Mouse (Mus musculus) liver, embryonic 15.5 days (tissue): Measurements from ENCODE around the gene Fscn2. TPM values are rescaled to one million over a fixed set of nuclear protein-coding genes. Genes with fewer than 3 reads are reported as not detected.
"Not testable (repeated sequence)": the region's sequence is repeated elsewhere in the genome, so short reads cannot be mapped to it uniquely, and the experiment has no call there.

Experiments used
- ATAC-seq: fragments of 200-750 bp; cut with Nextera tagmentation; 2 replicates; pipeline ENCODE4 v1.8.0; 2017; ENCODE audit warnings: moderate number of reproducible peaks, mild to moderate bottlenecking, moderate library complexity; ENCODE audit not compliant: insufficient read depth
- H3K27ac ChIP-seq: fragments of 300-500 bp; sonication (generic); replicated peaks from 2 replicates; pipeline ENCODE4 v1.5.1; 2015; ENCODE audit warnings: mild to moderate bottlenecking, inconsistent platforms
- H3K27me3 ChIP-seq: fragments of 300-500 bp; sonication (generic); 2 replicates; pipeline ENCODE4 v1.6.1; 2015; ENCODE audit warnings: mild to moderate bottlenecking, inconsistent platforms
- H3K36me3 ChIP-seq: fragments of 300-500 bp; sonication (generic); replicated peaks from 2 replicates; pipeline ENCODE4 v1.6.1; 2015; ENCODE audit warnings: moderate library complexity, mild to moderate bottlenecking, inconsistent platforms
- H3K4me1 ChIP-seq: fragments of 300-500 bp; sonication (generic); replicated peaks from 2 replicates; pipeline ENCODE4 v1.6.1; 2015; ENCODE audit warnings: inconsistent platforms
- H3K4me2 ChIP-seq: fragments of 300-500 bp; sonication (generic); 2 replicates; pipeline ENCODE4 v1.6.1; 2015; ENCODE audit warnings: moderate library complexity, mild to moderate bottlenecking, inconsistent platforms
- H3K4me3 ChIP-seq: fragments of 300-500 bp; sonication (generic); replicated peaks from 2 replicates; pipeline ENCODE4 v1.5.1; 2015; ENCODE audit warnings: mild to moderate bottlenecking, inconsistent platforms
- H3K9ac ChIP-seq: fragments of 300-500 bp; sonication (generic); 2 replicates; pipeline ENCODE4 v1.6.1; 2015; ENCODE audit warnings: moderate library complexity, mild to moderate bottlenecking, inconsistent platforms
- H3K9me3 ChIP-seq: fragments of 300-500 bp; sonication (generic); replicated peaks from 2 replicates; pipeline ENCODE4 v1.6.1; 2016; ENCODE audit warnings: inconsistent platforms
- WGBS: fragments of 180-500 bp; shearing (Covaris S2); methylation state at CpG from one replicate; pipeline ENCODE4 v1.1.7; 2015; ENCODE audit warnings: mixed read lengths; ENCODE audit not compliant: insufficient replicate concordance; 5-methylcytosine and 5-hydroxymethylcytosine counted together
- polyA plus RNA-seq: library from polyadenylated mRNA; unstranded; fragments of >200 nt; fragmentation: Nextera tagmentation; extraction: Ambion mirVana; gene quantifications from 2 replicates; pipeline ENCODE4 v1.2.1, GENCODE M21; 2015

Fscn2 gene
- polyA plus RNA-seq, 1 experiment from 2014 or later: not detected

DNA sequence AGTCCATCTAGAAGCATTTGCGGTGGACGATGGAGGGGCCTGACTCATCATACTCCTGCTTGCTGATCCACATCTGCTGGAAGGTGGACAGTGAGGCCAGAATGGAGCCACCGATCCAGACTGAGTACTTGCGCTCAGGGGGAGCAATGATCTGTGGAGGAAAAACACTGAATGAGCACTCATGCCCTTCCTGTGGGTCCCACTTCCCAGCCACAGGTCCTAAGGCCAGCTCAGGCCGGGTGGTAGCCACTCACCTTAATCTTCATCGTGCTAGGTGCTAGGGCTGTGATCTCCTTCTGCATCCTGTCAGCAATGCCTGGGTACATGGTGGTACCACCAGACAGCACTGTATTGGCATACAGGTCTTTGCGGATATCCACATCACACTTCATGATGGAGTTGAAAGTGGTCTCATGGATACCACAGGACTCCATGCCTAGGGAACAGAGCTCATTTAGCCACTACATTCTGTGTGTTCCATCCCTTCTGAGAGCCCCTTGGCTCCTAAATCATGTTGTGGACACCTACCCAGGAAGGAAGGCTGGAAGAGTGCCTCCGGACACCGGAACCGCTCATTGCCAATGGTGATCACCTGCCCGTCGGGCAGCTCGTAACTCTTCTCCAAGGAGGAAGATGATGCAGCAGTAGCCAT lies 14.8 kb upstream of the Fscn2 start:
- Histone ChIP-seq H3K4me3 (peak overlapping the region; percentile 43), H3K27me3 (peaks cover 30% of the 10 kb centered on the region), H3K4me1 (peaks cover 50% of the 10 kb centered on the region), H3K36me3 (peaks cover 17% of the 10 kb centered on the region), H3K4me2 (peak overlapping the region; percentile 54)
- not testable (repeated sequence) for H3K9me3 ChIP-seq, H3K27ac ChIP-seq, ATAC-seq, H3K9ac ChIP-seq
- 61% methylated on average over 11 of the region's 13 CpGs for WGBS

DNA sequence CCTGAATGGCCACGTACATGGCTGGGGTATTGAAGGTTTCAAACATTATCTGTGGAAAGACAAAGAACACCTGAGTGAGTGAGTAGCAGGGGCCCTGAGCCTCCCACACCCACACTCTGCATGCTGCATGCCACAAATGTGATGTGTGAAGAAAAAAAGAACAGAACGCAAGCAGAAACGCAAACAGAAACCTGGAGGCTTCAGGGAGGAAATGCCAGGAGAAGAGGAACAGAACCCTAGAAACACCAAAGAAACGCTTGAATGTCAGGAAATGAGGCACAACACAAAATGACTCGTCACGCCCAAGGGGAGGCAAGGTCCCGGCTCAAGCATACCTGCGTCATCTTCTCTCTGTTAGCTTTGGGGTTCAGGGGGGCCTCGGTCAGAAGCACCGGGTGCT lies 14.0 kb upstream of the Fscn2 start:
- WGBS: 3% methylated on average over 10 of the region's 10 CpGs
- H3K9me3 ChIP-seq: no peaks in the 10 kb centered on the region
- H3K9ac ChIP-seq: peak overlapping the region; percentile 100
- peaks cover 57% of the 10 kb centered on the region for H3K4me1 ChIP-seq
- H3K27me3 ChIP-seq: peaks cover 36% of the 10 kb centered on the region
- H3K4me2 ChIP-seq: peak overlapping the region; percentile 100
- H3K27ac ChIP-seq: peak overlapping the region; percentile 59; the same call in 1 of the 2 replicates
- no peak for ATAC-seq
- H3K36me3 ChIP-seq: peaks cover 17% of the 10 kb centered on the region
- H3K4me3 ChIP-seq: peak overlapping the region; percentile 96

DNA sequence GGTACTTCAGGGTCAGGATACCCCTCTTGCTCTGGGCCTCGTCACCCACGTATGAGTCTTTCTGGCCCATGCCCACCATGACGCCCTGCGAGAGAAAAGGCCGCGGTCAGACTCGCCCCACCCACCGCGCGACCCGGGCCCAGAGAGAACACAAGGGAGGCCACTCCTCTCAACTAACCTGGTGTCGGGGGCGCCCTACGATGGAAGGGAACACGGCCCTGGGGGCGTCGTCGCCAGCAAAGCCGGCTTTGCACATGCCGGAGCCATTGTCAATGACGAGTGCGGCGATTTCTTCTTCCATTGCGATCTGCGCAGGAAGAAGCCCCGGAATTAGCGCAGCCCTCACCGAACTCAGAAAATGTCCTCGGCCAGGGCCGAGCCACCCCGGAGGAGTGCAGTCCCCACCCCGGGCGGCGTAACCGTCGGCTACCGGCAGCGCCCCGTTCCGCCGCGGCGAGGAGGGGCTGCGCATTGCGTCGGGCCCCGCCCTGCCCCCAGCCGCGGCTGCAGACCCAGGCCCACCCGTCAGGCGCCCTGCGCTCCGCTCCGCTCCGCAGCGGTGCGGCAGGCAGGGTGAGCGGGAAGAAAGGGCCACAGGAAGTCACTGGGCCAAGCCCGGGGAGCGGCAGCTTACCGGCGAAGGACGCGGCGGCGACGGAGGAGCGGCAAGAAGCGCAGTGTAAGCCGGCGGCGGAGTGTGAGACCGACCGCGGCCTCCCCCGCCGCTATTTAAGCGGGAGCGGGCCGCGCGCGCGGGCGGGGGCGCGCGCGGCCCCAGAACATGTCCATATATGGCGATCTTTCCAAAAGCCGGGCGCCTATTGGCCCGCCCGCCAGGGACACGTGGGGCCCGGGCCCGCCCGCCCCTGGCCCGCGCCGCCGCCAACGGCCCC lies 13.3 kb upstream of the Fscn2 start, which contains the start of gene Actg1:
Gene Actg1, minus strand, starts transcription at position 752 of the 893 bp plus-strand sequence.
- peak within 1 kb of the TSS; percentile 100 for H3K9ac ChIP-seq
- H3K4me3 ChIP-seq: peak within 1 kb of the TSS; percentile 96
- H3K27ac ChIP-seq: peak within 1 kb of the TSS; percentile 94
- peak within 1 kb of the TSS; percentile 100 for H3K4me2 ChIP-seq
- H3K36me3 ChIP-seq: peaks cover 17% of the 10 kb centered on the region
- H3K4me1 ChIP-seq: peaks cover 64% of the 10 kb centered on the region
- peak; percentile 75 for ATAC-seq
- H3K9me3 ChIP-seq: no peaks in the 10 kb centered on the region
- H3K27me3 ChIP-seq: peaks cover 42% of the 10 kb centered on the region
- 2% methylated on average over 95 of the region's 103 CpGs for WGBS

DNA sequence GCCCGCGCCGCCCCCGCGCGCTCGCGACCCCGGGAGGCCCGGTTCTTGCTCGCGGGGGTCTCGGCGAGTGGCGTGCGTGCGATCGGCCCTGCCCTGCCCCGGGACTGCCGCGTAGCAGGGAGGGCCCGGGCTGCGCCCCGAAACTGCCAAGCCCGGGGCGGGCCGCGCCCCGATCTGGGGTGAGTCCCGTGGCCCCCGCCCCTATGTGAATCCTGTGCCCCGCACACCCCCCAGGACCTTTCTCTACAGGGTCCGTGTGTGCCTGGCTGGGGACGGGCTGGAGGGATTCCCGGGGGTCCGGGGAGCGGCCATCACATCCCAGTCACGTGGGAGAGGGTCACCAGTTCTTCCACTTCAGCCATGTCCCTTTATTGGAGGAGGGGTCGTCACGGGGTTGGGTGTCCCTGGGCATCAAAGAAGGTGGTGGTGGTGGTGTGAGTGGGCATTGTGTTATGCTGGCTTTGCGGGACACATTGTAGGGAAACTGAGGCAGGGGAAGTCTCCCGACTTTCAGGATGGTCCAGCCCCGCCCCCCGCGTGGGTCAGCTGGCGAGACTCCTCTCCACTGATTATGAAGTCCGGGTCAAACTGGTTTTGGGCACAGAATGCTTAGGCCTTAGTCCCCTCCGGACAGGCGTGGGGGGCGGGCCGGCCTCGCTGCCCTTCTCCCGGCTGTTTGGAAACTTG lies 12.5 kb upstream of the Fscn2 start:
- peaks cover 42% of the 10 kb centered on the region for H3K27me3 ChIP-seq
- H3K4me2 ChIP-seq: peak overlapping the region; percentile 100
- no peak; the same call in 1 of the 2 replicates for ATAC-seq
- H3K9ac ChIP-seq: peak overlapping the region; percentile 100
- peaks cover 71% of the 10 kb centered on the region for H3K4me1 ChIP-seq
- H3K36me3 ChIP-seq: peaks cover 17% of the 10 kb centered on the region
- peak overlapping the region; percentile 96 for H3K4me3 ChIP-seq
- peak overlapping the region; percentile 94 for H3K27ac ChIP-seq
- no peaks in the 10 kb centered on the region for H3K9me3 ChIP-seq
- 1% methylated on average over 53 of the region's 53 CpGs for WGBS

DNA sequence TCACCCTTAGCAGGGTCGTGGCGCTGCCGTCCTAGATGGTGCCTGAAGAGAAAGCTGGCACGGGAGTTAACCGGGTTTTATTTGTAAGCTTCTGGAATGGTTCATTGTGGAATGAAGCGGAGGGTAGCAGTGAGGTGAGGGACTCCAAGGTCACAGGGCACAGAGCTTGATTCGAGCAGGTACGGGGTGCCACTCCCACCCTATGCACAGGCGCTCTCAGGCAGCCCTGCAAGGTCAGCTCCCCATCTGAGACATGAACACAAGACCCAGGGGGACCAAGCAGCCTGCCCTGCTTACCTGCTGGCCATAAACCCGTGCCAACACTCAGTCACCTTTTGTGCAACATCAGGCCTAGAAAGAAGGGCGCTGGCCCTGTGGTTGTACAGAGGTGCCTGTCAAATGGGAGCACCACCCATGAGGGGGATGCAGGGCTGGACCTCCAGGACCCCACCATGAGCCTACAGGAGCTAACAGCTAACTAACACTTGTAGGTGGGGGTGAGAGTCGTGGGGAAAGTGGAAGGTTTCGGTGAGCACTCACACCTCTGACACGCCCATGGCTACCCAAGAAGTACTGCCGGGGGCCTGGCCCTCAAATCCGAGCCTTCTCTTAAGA lies 11.9 kb upstream of the Fscn2 start:
- no peak for ATAC-seq
- WGBS: 3% methylated on average over 16 of the region's 16 CpGs
- Histone ChIP-seq H3K4me3 (peak overlapping the region; percentile 96), H3K9ac (peak overlapping the region; percentile 100), H3K9me3 (no peaks in the 10 kb centered on the region), H3K27me3 (peaks cover 42% of the 10 kb centered on the region), H3K4me2 (peak overlapping the region; percentile 100), H3K36me3 (peaks cover 17% of the 10 kb centered on the region), H3K4me1 (peaks cover 78% of the 10 kb centered on the region), H3K27ac (peak overlapping the region; percentile 94)

DNA sequence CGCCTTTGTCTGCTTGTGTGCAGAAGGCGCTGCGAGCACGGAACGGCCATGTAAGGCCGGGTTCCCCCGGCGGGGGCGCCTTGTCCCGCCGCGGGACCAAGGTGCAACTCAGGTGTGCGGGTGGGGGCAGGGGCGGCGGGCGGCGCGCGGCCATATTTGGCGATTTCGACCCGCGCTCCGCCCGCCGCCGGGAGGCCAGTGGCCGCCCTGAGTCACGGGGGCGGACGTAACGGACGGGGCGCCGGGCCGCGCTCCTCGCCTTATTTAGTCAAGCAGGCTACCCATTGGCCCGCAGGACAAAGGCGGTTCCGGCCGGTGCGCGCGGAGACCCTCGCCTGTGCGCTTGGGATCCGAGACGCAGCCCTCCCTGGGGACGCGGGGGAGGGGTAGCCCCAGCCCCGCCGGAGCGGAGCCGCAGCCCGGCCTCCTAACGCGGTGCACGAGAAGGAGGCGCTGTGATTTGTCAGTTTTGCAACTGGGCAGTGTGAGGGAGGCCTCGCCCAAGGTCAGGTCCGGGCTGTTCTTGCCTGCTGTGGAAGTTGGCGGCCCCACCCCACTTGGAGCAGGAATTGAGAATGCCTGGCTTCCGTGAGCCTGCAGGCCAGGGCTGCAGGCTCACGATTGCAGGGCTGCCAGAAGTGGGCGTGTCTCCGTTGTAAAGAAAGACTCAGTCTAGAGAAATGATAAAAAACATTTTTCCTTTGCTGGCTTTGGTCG lies 11.2 kb upstream of the Fscn2 start:
- Histone ChIP-seq H3K4me3 (peak overlapping the region; percentile 96), H3K4me1 (peaks cover 82% of the 10 kb centered on the region), H3K27ac (peak overlapping the region; percentile 94), H3K36me3 (peaks cover 12% of the 10 kb centered on the region), H3K9ac (peak overlapping the region; percentile 100), H3K27me3 (peaks cover 42% of the 10 kb centered on the region), H3K4me2 (peak overlapping the region; percentile 100), H3K9me3 (no peaks in the 10 kb centered on the region)
- under 1% methylated on average over 68 of the region's 68 CpGs for WGBS
- ATAC-seq: peak; percentile 11

DNA sequence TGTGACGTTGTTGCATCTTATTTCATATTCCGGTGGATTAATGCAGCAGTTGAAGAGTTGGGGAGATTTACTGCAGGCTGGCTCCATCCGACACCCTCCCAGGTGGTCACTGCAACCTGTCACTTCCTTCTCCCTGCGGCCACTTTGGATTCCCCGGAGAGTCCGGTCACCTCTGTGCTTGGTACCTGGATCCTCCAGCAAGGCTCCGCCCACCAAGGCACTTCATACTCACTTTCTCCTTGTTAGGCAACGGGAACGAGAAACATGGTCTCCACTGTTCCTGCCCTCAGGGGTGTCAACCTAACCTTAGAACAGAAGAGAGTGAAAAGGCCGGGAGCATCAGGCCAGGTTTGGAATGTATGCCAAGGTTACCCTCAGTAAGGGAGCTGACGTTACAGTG lies 10.6 kb upstream of the Fscn2 start:
- Histone ChIP-seq H3K4me3 (peak overlapping the region; percentile 96), H3K9me3 (no peaks in the 10 kb centered on the region), H3K4me1 (peaks cover 84% of the 10 kb centered on the region), H3K27me3 (peaks cover 42% of the 10 kb centered on the region), H3K27ac (peak overlapping the region; percentile 94), H3K9ac (no peak overlapping the region), H3K4me2 (peak overlapping the region; percentile 100), H3K36me3 (peaks cover 9% of the 10 kb centered on the region)
- WGBS: 45% methylated on average over 11 of the region's 11 CpGs
- ATAC-seq: no peak

DNA sequence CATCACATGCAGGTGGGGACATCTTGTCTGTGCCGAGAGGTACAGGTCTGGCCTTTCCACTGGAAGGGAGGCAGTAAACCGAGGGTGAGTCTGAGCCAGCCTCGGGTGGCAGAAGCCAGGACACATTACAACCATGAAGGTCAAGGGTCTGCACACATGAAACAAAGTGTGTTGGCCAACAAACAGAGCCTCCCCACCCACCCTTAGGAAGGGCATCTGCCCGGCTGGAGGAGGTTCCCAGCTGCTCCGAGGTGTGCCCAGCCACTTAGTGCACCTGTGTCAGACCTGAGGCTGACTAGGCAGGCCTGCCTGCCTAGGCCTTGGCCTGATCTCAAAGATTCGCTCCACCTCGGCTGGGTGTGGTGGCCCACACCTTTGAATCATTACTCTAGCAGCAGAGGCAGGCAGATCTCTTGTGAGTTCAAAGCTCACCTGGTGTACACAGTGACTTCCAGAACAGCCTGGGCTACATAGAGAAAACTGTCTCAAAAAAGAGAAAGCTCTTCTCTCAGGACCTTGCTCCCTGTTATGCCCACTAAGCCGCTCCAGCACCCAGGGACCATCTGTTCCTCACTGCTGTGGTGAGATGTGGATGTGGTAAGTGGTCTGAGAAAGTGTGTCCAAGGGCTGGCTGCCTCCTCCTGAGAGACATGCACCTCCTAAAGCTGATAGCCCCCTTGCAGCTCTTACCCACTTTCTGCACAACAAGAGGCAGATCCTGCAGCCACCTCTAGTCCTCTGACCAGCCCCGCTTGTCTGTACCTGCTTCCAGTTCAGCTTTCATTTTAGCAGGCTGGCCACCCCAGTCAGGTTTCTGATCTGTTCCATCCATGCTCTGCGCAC lies 9.9 kb upstream of the Fscn2 start:
- peaks cover 90% of the 10 kb centered on the region for H3K4me1 ChIP-seq
- WGBS: 76% methylated on average over 10 of the region's 10 CpGs
- peak overlapping the region; percentile 94 for H3K27ac ChIP-seq
- no peak for ATAC-seq
- no peak overlapping the region for H3K4me3 ChIP-seq
- no peaks in the 10 kb centered on the region for H3K9me3 ChIP-seq
- H3K4me2 ChIP-seq: no peak overlapping the region; the same call in 1 of the 2 replicates
- H3K9ac ChIP-seq: no peak overlapping the region
- peaks cover 42% of the 10 kb centered on the region for H3K27me3 ChIP-seq
- H3K36me3 ChIP-seq: peaks cover 6% of the 10 kb centered on the region

DNA sequence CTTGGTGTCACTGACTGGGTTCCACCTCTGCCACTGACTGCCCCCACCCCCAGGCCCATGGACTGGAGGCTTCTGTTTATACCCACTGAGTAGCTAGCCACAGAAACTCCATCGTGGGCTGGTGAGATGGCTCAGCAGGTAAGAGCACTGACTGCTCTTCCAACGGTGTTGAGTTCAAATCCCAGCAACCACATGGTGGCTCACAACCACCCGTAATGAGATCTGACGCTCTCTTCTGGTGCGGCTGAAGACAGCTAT lies 9.3 kb upstream of the Fscn2 start:
- H3K36me3 ChIP-seq, H3K4me3 ChIP-seq, ATAC-seq, H3K9ac ChIP-seq, H3K27ac ChIP-seq, H3K9me3 ChIP-seq, H3K4me2 ChIP-seq: not testable (repeated sequence)
- Histone ChIP-seq H3K27me3 (peaks cover 42% of the 10 kb centered on the region), H3K4me1 (peaks cover 90% of the 10 kb centered on the region)
- WGBS: 87% methylated on average over 5 of the region's 5 CpGs
